In the genomic region with DNA sequence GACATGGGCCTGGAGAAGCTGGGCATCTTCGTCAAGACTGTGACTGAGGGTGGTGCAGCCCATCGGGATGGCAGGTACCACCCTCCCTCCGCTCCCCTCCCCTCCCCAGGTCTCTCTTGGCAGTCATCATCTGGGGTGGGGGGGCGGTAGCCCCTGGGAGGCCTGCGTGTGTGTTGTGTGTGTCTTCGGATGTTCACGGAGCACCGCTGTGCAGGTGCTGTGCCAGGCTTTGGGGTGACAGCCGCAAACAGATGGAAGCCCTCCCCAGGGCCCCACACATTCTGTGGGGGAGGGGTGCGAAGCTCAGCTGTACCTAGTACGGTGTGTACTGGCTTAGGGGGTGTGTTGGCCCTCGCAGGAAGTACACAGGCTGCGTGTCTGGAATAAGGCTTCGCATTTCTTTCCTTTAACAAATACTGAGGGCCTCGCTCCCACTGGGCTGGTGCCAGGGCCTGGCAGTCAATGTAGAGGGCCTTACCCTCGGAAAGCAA, we compare ENCODE assay signal across 10 mouse cellular contexts. TPM values are rescaled to one million over a fixed set of nuclear protein-coding genes. Genes with fewer than 3 reads are reported as not detected.
DNase-seq lines count a peak whose midpoint lies in the region; ATAC-seq and TF ChIP-seq lines count a peak whose summit lies in the region.
"Had no signal": no experiment of that assay in that cellular context is flagged by ENCODE, and none has a peak within 500 bp of the region (broad histone marks: within the 10 kb centered on the region; RNA-seq: fewer than 3 reads in every experiment).

No protein-coding gene starts in this region.

- H3K36me3 ChIP-seq in intestine, postnatal 0 days (ENCODE audit: control insufficient read depth, insufficient read depth): peaks cover 56% of the 10 kb centered on the region
- peaks cover 28% of the 10 kb centered on the region for H3K36me3 ChIP-seq in midbrain, embryonic 15.5 days (replicated peaks)

- H3K9me3 ChIP-seq in intestine, postnatal 0 days (ENCODE audit: control insufficient read depth): no peaks in the 10 kb centered on the region
- H3K9me3 ChIP-seq in midbrain, embryonic 15.5 days: no peaks in the 10 kb centered on the region

- TF ChIP-seq CTCF in cerebellum, adult 2 months (IDR thresholded peaks at IDR 0.05; ENCODE audit: borderline replicate concordance, insufficient read depth, low read depth, low read length): no peak
- no peak for TF ChIP-seq CTCF in intestine, postnatal 0 days (IDR thresholded peaks at IDR 0.05; ENCODE audit: low read depth)

- no peak for TF ChIP-seq POLR2A in cerebellum, adult 2 months (IDR thresholded peaks at IDR 0.05; ENCODE audit: borderline replicate concordance, insufficient read depth, low read length)

- H3K4me1 ChIP-seq in cerebellum, adult 2 months (ENCODE audit: control insufficient read depth, insufficient read depth, low read length): peaks cover 62% of the 10 kb centered on the region
- H3K4me1 ChIP-seq in intestine, postnatal 0 days (replicated peaks; ENCODE audit: control insufficient read depth, insufficient read depth, low read length): peaks cover 27% of the 10 kb centered on the region
- H3K4me1 ChIP-seq in midbrain, embryonic 15.5 days: peaks cover 56% of the 10 kb centered on the region

- DNase-seq in cerebellum, adult 2 months: peak in 1 of 2 experiments; percentile 54
- DNase-seq in cerebellum, adult 9-10 months: no peak
- DNase-seq in testis, postnatal 10 days (ENCODE audit: low spot score): peak; percentile 56
- DNase-seq in testis, postnatal 14 days (ENCODE audit: low spot score): no peak
- DNase-seq in embryo, embryonic 11 days: no peak
- no peak for DNase-seq in yolk sac, embryonic 10.5 days (ENCODE audit: low spot score)

- no peak overlapping the region for H3K4me2 ChIP-seq in intestine, postnatal 0 days (replicated peaks; ENCODE audit: low read depth)
- H3K4me2 ChIP-seq in midbrain, embryonic 15.5 days: no peak overlapping the region

- peak; percentile 9; the same call in 1 of the 2 replicates for ATAC-seq in intestine, postnatal 0 days
- 0 out of 2 replicates have a peak, but pooled peaks have one; percentile 22 for ATAC-seq in midbrain, embryonic 15.5 days (replicated peaks)

- no peak overlapping the region for H3K9ac ChIP-seq in intestine, postnatal 0 days (ENCODE audit: low read depth, low read length)
- H3K9ac ChIP-seq in midbrain, embryonic 15.5 days: no peak overlapping the region

- H3K27ac ChIP-seq in cerebellum, adult 2 months (ENCODE audit: insufficient read depth, low read length): peak overlapping the region; percentile 36; the same call in 1 of the 2 replicates
- 0 out of 2 replicates have a peak overlapping the region, but pooled peaks have one; percentile 15 for H3K27ac ChIP-seq in intestine, postnatal 0 days (ENCODE audit: low read depth, low read length)
- no peak overlapping the region for H3K27ac ChIP-seq in midbrain, embryonic 15.5 days

- no peaks in the 10 kb centered on the region for H3K27me3 ChIP-seq in cerebellum, adult 2 months (ENCODE audit: control insufficient read depth, insufficient read depth, low read length)
- no peaks in the 10 kb centered on the region for H3K27me3 ChIP-seq in intestine, postnatal 0 days (replicated peaks; ENCODE audit: control insufficient read depth, insufficient read depth, low read length)
- H3K27me3 ChIP-seq in midbrain, embryonic 15.5 days (replicated peaks): no peaks in the 10 kb centered on the region
- H3K27me3 ChIP-seq: CH12.LX had no signal

- H3K4me3 ChIP-seq in cerebellum, adult 2 months (replicated peaks; ENCODE audit: insufficient read depth, low read depth, low read length): no peak overlapping the region
- H3K4me3 ChIP-seq in intestine, postnatal 0 days (ENCODE audit: low read depth, low read length): no peak overlapping the region
- H3K4me3 ChIP-seq in midbrain, embryonic 15.5 days: no peak overlapping the region

- WGBS in cerebellum, adult 2 months: 13% methylated on average over 16 of the region's 16 CpGs
- WGBS in intestine, postnatal 0 days: 63% methylated on average over 16 of the region's 16 CpGs
- WGBS in midbrain, embryonic 15.5 days: 76% methylated on average over 16 of the region's 16 CpGs

RNA-seq across cellular contexts. Expression of gene Ppp1r9b, which starts 7.3 kb away (rescaled TPM):
- 149 and 153 TPM in 2 replicates for polyA plus RNA-seq in cerebellum, adult 2 months (2012; rRNA removed)
- polyA plus RNA-seq in intestine, postnatal 0 days (2015; fragmentation: Nextera tagmentation; extraction: Ambion mirVana): 6.3 and 7.1 TPM in 2 replicates
- polyA plus RNA-seq in midbrain, embryonic 15.5 days (2015; fragmentation: Nextera tagmentation; extraction: Ambion mirVana): 20.5 and 22.2 TPM in 2 replicates

RNA-seq across cellular contexts. Expression of gene Samd14, which starts 11.6 kb away (rescaled TPM):
- 80.7 and 89.4 TPM in 2 replicates for polyA plus RNA-seq in cerebellum, adult 2 months (2012; rRNA removed)
- polyA plus RNA-seq in intestine, postnatal 0 days (2015; fragmentation: Nextera tagmentation; extraction: Ambion mirVana): 6.5 and 6.9 TPM in 2 replicates
- polyA plus RNA-seq in midbrain, embryonic 15.5 days (2015; fragmentation: Nextera tagmentation; extraction: Ambion mirVana): 171 and 177 TPM in 2 replicates

RNA-seq across cellular contexts. Expression of gene Sgca, which starts 22.0 kb away (rescaled TPM):
- polyA plus RNA-seq in cerebellum, adult 2 months (2012; rRNA removed): 1.9 and 3.9 TPM in 2 replicates
- polyA plus RNA-seq in intestine, postnatal 0 days (2015; fragmentation: Nextera tagmentation; extraction: Ambion mirVana): 0.18 and 0.55 TPM in 2 replicates
- polyA plus RNA-seq in midbrain, embryonic 15.5 days (2015; fragmentation: Nextera tagmentation; extraction: Ambion mirVana): not detected in 2 replicates

RNA-seq across cellular contexts. Expression of gene Hils1, which starts 30.7 kb away (rescaled TPM):
- polyA plus RNA-seq in cerebellum, adult 2 months (2012; rRNA removed): not detected in 2 replicates
- polyA plus RNA-seq in intestine, postnatal 0 days (2015; fragmentation: Nextera tagmentation; extraction: Ambion mirVana): not detected in 2 replicates
- not detected in 2 replicates for polyA plus RNA-seq in midbrain, embryonic 15.5 days (2015; fragmentation: Nextera tagmentation; extraction: Ambion mirVana)
- polyA plus RNA-seq: embryonic facial prominence, embryonic 11.5 days had no signal

RNA-seq across cellular contexts. Expression of gene Pdk2, which starts 43.1 kb away (rescaled TPM):
- polyA plus RNA-seq in cerebellum, adult 2 months (2012; rRNA removed): 219 and 247 TPM in 2 replicates
- 53.2 and 57.4 TPM in 2 replicates for polyA plus RNA-seq in intestine, postnatal 0 days (2015; fragmentation: Nextera tagmentation; extraction: Ambion mirVana)
- polyA plus RNA-seq in midbrain, embryonic 15.5 days (2015; fragmentation: Nextera tagmentation; extraction: Ambion mirVana): 27.4 and 28.2 TPM in 2 replicates

Comparison
In these comparisons a context has a peak if more than half of its experiments do, and no peak if none do; other contexts are left out.
1. RNA of gene Samd14, which starts 11.6 kb away (polyA plus RNA-seq): 171 to 177 TPM in midbrain, embryonic 15.5 days and 80.7 to 89.4 TPM in cerebellum, adult 2 months; 6.5 to 6.9 TPM in intestine, postnatal 0 days; every median in the first group is over 10 times any median in the second.